Mouse (Mus musculus) urinary bladder, adult 18-20 months (tissue): ENCODE measurements around the gene Raph1.

ENCODE experiments used
- DNase-seq, 2 experiments: peaks; one replicate each; pipeline ENCODE4 v3.0.0; 2022; ENCODE audit warnings: low spot score in 2 of 2, mixed read lengths in 2 of 2

Gene Raph1

DNA sequence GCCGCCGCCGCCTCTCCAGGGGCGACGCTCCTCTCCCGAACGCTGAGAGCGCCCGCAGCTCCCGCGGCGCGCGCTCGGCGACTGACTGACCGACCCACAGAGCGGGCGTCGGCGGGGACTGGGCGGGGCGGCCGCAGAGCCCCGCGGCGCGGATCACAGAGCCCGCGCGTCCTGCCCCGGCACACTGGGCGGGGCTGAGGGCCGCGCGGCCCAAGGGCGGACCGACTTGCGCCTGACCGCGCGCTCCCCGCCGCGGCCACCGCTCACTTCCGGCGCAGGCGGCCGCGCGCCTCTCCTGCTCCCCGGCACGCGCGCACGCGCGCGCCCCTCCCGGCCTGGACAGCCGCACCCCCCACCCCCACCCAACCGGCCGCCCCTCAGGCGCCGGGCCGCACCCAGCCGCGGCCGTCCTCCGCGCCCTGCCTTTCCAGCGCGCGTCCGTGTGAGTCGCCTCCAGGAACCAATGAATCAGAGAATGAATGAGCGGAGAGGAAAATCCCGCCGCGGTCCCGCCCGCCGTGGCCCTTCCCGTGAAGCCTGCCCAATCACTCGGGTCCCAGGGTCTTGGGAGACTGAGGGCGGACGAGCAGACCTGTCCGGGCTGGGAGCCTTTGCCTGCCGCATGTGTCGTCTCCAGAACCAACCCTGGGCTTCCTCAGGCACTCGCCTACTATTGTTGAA is at the start of gene Raph1:
Gene Raph1 (minus strand): TSS at position 474 of the 681 bp plus-strand sequence.
- peak; percentile 67 to 87 for DNase-seq

DNA sequence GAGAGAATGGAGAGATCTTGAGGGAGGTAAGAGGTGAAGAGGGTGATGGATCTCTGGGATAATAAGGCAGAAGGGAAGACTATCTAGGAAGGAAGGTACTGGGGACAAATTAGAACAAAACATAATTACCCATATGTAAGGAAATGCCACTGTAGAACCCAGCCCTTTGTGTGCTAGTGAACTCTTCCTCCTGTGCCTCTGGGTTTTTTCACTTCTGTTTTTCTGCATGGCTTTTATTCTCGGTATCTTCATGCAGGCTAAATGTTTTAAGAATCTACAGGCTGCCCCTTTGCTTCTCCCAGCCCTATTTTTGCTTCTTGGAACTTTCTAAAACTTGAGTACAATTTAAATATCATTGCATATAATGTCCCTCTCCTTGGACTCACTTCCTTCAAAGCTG is 48.8 kb upstream of the Raph1 start:
- DNase-seq = no peak

DNA sequence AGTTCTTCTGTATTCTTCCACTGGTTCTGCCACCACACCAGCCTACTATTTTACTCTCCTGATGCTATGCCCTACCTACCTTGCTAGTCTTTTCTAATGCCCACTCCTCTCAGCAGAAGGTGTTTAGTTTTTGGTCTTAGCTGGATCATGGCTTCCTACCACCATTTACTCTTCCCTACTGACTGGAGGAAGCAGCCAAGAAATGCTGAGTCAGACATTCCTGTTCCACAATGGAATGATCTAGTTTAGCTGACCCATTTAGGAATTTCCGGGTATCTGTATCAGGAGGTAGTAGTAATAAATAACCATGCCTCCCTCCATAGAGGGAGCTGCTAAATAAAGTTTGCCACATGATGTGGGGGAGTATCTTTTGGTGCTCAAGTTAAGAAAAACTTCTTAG is 48.0 kb upstream of the Raph1 start:
- no peak for DNase-seq

DNA sequence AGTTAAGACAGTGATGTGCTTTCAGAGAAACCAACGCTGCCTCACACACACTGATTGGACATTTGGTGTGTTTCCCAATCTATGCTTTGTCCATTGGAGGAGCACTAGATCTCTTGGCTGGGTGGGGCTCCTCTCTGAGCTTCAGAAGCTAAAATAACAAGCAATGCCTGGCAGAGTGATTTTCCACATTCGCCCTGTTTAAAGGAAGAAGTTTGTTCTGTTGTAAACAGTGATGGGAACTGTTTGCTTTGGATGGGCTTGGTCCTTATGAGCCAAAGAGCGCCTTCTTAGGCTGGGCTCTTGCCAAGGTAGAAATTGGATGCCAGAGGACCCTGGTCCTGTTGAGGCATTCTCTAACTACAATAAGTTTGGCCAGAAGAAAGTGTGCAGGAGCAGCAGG is 45.1 kb upstream of the Raph1 start:
- DNase-seq = no peak

DNA sequence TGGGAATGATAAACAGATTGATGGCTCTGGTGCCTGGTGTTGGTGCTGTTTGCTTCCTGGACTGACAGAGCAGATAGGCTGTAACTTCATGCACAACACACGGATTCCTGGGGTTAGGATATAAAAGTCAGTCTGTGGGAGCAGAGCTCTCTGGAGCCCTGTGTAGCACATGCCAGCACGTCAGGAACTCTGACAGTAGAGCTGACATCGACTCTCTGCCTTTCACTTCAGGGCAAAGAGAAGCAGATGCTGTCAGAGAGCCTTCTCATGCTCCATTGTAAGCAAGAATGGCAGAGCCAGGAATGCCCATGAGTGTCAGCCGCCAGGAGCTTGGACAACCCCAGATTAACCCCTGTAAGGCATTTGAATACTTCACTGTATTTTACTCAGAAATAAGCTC is 43.7 kb upstream of the Raph1 start:
- DNase-seq = no peak

DNA sequence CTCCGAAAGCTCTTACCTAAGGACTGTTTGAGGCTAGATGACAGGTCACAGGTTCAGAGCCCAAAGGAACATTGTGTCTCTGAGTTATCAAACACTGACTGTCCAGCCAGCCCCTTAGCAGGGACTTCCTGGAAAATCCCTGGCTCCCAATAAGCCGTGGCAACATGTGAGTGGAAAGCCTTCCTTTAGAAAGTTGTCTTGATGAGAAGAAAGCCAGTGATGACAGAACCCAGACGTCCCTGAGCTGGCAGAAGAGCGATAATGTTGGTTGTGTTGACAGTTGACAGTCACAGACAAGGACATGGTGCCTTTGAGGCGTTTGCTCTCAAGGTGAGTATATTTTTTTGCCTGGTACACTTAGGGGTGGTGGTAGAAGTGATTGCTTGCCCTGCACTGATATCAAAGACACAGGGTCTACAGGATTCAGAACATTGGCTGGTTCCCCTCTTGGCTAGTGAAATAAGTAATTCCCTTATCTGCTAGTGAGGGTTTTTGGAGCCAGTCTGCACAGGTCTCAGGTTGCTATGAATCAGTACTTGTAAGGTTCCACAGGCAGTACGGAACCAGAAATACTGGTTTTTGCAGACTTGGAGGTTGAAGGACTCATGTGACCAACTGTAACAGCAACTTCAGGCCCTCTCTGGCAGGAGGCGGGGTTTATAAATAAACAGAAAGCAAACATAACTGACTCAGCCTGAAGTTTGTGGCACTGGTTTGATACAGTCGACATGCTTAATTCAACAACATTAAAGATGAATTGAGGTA is 42.3 kb upstream of the Raph1 start:
- peak in 1 of 2 experiments; percentile 64 for DNase-seq

DNA sequence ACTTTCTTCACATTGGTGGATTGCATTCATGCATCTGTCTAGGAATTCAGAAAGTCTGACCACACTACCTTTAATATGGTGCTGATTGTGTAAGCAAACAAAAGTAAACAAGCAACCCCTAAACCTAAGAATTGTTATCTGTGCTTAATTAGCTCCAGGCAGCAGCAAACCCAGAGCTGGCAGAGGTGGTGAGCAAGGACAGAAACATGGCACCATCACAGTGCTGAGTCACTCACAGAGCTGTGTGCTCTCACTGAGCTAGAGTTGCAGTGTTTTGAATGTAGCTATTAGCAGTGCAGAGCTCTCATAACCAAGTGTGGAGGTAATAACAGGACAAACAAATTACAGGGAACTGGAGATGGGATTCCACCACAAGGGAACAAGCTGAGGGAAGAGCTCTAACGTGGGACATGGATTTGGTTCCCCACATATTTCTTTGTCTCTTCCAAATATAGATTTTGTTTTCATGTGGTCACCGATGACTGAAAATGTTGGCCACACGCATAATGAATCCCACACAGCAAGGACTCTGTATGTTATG is 37.6 kb upstream of the Raph1 start:
- DNase-seq = no peak

DNA sequence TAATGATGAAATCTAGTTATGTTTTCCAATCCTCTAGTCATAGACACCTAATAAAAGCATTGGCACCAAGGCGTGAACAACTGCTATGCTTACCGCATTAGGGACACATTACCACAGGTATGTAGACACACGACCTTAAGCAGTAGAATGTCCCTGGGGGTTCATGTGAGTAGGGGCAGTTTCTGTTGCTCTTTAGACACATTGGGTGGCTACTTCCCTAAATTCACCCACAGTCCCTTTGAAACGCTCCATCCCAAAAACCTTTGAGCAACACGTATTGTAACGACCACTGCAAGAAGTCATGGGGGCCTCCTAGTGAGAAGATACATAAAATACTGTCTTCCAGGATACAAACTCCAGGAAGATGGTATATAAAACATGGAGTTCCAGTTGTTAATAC is 33.8 kb upstream of the Raph1 start:
- no peak for DNase-seq

DNA sequence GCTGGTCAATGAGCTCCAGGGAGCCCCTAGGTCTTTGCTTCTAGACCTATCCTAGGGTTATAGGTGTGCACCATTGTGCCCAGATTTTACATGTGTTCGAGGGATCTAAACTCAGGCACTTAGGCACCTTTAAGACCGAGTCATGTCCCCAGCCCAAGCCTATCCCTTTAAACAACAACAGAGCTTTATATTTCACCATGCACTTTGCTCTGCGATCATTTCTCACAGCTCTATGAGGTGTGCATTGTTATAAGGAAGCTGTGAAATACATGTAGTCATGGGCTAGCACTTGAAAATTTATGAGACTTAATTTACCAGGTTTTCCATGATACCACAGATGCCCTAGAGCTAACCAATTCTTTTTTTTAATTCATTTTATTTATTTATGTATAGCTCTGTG is 33.0 kb upstream of the Raph1 start:
- no peak for DNase-seq

DNA sequence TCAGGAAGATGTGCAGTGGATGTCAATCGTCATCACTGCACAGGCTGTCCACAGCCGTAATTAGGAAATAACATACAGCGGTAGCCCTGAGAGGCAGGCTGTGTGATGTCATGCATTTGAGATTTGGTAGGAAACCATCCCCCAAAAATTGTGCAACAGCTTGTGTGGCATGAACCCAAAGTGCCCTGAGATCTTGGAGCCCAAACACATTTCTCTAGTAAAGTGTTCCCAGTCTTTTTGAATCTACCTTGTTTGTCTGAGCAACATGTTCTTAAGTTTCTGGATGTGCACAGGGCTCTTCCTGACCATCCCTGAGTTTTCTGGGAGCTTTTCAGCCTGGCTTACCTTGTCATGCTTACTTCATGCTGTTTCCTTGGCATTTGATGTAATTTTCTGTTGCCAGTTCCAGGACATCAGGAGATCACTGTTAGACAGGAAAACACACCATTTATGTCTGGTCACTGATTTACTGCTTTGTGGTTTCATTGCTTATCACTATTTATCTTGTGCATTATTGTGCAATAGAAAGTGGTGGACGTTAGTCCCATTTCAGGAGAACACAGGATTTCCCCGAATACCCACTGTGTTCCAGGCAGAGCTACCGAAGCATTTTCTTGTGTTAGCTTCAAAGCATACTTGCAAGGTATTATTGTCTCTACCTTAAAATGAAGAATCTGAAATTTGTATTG is 32.3 kb upstream of the Raph1 start:
- peak in 1 of 2 experiments; percentile 20 for DNase-seq

DNA sequence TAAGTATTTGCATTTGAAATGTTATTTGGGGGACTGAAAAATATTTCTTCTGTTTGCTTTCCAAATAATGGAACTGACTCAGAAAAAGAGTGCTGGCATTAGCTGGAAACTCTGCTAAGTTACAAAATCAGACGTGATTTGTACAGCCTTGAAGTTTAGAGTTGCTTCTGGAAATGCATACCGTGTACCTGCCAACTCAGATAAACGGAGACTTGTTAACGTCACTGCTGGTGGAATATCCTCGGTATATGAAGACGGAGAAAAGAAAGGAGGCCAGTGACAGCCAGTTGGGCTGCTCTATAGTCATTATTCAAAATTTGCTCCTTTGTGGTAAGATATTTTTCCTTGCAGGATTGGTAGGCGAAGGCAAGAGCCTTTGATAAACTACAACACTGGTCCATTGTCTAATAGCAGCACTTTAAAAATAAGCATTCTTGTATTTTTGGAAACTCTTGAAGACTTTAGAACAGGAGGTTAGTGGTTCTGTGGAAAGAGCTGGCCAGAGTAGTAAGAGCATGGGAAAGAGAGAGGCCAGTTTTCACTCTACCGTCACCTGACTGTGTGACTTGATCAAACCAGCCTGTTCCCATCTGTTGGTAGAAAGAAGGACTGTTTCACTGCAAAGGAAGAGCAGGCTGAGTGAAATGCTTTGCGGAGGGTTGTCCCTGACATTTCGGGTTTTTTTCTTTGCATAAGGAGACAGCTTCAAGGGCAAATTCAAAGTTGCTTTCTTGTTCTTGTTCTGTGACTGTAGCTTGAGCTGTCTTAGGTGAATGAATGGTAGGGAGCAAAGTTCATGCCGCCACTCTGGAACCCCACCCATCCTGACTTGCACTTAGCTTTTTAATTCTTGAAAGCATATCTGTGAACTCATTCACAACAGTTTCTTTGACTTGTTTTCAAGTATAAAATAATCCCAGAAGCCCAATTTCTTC is 29.7 kb upstream of the Raph1 start:
- DNase-seq = no peak

DNA sequence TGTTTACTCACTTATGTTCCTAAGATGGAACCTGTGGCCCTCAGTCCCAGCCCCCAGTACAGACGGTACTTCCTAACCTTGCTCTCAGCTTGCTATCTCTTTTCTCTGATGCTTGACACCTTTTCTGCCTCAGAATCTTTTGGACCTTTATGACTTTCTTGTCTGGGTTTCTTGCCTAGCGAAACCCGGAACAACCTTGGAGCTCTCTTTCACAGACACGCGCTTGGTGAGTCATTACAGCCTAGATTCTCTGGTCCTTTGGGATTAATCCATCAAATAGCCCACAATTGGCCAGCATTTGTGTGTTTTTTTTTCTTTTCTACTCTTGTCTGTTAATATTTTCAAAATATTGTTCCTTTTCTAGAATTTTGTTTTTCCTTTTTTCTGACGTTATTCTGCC is 26.2 kb upstream of the Raph1 start:
- no peak for DNase-seq

DNA sequence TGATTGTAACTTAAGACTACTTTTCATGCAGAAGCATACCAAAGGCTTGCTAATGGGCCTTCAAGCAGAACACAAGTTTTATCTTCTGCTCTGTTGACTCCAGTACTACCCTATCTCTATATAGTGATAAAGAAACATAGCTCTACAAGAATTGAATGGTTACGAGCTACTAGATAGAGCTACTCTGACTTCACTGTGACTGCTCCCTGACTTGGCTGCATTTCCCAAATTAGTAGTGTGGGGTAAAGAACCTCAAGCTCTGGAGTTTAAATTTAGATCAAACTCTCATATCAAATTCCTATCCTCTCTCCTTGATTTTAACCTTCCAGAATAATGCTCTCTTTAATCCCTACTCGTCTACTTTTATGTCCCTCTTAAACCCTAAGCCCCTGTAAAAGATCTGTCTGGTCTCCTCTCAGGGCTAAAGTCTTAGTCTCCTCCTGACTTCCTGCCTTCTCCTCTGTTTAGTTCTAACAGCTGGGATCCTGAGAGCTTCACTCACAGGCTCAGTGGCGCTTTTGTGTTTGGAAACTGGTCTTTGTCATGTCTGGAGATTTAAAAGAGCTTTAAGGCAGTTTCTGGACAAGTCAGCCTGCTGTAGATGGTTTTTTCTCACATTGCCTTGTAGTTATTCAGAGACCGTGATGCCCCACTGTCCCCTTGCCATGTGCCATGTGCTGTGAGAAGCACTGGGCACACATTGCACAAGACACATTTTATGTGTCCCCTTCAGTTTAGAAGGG is 22.2 kb upstream of the Raph1 start:
- DNase-seq = no peak

DNA sequence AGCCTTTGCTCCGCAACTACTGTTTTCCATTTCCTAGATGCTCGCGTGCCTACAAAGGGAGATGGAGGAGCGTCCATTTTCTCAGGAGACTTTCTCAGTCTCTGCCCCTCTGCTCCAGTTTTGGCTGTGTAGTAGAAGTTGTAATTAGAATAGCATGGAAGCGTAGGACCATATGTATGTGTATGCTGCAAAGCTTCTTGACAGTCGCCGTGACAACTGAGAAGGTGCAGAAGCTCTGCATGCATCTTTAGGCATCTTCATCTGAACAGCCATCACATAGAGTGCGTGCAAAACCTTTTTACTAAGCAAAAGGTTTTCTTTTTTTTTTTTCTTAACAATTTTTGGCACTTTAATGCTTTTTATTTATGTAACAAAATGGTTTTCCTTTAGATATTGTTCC is 14.1 kb upstream of the Raph1 start:
- no peak for DNase-seq

DNA sequence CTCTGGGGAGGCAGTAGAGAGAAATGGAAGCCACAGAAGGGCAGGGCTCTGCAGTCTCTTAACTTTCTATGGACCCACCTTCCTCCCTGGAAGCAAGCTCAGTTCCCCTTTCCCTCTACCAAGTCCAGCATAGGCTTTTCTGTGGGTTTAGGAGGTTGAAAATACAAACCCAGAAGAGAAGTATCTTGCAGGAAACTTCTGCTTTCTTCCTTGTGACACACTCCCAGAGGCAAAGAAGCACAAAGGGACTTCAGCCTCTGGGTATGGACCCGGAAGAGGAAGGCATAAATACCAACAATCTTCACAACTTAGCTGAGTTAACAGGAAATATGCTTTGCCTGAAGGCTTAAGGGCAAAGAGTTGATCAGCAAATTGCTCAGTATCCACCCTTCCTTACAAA is 13.0 kb upstream of the Raph1 start:
- no peak for DNase-seq

DNA sequence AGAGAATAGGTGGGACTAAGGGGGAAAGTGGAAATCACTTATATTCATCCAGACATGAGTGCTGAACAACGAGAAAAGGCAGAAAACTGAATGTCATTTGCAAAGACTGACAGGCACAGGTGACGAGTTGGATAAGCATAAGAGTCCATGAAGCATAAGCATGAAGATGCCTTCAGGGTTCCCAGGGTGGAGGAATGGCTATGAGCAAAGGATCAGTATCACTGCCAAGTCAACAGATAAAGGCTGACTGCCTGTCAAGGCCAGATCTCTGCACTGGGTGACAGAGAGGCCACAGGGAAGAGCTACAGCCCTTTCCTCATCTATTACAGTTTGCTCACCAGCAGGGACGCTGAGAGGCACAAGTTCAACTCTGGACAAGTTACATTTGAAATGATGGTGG is 5.8 kb upstream of the Raph1 start:
- DNase-seq = no peak

DNA sequence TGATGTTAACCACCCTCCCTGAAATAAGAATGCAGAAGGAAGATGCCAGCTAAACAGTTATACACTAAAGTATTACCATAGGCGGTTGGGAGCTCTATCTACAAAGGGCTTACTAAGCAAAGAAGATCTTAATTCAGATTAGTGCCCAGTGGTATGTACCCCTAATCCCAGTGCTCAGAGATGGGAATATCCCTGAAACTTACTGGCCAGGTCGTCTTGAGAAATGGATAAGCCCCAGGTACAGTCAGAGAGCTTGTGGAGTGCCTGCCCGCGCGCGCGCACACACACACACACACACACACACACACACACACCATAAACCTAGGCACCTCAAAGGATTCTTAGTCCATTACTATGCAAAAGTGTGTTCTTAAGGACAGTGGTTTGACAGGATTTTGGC is 2.8 kb upstream of the Raph1 start:
- DNase-seq = no peak

DNA sequence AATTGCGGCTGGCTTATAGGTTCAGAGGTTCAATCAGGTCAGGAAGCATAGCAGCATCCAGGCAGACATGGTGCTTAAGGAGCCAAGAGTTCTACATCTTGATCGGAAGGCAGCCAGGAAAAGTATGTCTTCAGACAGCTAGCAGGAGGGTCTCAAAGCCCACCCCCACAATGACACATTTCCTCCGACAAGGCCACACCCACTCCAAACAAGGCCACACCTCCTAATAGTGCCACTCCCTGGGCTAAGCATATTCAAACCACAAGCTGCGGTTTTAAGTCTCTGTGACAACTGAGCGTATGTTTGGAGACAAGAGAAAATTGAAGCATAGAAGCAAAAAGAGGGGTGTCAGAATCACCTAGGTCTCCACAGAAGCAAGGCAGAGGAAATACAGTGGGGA is 2.3 kb upstream of the Raph1 start:
- no peak for DNase-seq

DNA sequence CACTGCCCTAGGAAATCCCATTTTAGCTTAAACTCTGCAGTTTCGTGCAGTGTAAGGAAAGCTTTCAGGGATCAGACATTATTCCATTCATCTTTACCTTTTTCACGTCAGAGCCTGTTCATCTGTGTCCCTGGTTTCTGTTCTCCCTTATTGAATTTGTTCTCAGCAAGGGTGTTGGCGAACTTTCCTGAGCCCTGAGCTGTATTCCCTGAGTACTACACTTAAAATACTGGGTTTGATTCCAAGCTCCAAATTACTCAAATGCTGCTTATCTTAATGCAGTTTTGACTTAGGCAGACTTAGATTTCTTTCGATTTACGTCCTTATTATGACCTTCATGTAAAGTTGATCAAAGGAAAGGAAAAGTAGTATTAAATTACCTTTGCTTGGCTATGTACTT is 417 bp upstream of the Raph1 start:
- no peak for DNase-seq

DNA sequence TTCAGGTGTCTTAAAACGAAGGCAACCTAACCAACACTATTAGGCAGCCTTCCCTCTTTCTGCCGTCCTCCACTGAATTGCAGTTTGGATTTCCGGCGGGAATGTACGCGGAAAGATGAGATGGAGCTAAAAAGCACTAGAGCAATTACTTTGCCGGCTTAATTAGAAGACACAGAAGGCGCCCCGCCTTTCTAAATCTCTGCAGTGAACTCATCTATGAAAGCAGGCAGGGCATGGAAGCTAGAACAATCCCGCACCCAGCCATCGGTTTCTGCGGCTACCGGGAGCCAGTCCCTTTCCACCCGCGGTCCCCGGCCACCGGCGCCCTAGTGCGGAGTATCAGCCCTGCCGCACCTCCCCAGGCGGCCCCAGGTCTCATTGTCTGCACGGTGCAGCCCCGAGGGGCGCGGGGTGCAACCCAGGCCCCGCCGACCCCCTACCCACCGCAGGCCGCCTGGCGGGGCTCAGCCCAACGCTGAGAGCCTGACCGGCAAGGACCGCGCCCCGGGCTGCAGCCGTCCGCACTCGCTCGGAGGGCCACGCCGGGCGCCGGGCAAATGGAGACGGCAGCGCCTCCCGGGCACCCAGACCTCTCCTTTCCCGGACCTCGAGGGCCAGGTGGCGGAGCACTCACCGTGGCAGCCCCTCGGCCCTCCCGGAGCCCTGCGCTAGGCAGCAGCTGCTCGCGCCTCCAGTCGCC is 823 bp downstream of the Raph1 start:
- DNase-seq = peak in 1 of 2 experiments; percentile 73
